Mouse (Mus musculus) left cerebral cortex, adult 2 months (tissue): ENCODE results near the gene Olfr508. TPM values are rescaled to one million over a fixed set of nuclear protein-coding genes. Genes with fewer than 3 reads are reported as not detected.
"Not testable (repeated sequence)": the region's sequence is repeated elsewhere in the genome, so short reads cannot be mapped to it uniquely, and the experiment has no call there.

Source experiments
- DNase-seq, 2 experiments: peaks; one replicate each; pipeline ENCODE4 v3.0.0; 2021 to 2022; ENCODE audit warnings: low spot score in 2 of 2, mixed read lengths in 1 of 2; ENCODE audit errors: extremely low spot score in 1 of 2
- H3K27ac ChIP-seq: fragments of 200-600 bp; 2 replicates; pipeline ENCODE4 v1.8.1; 2022
- H3K4me3 ChIP-seq: fragments of 200-600 bp; 2 replicates; pipeline ENCODE4 v1.8.1; 2022
- CTCF ChIP-seq: fragments of 200-600 bp; IDR thresholded peaks from 2 replicates; pipeline ENCODE4 v1.8.1; 2022; ENCODE audit warnings: antibody characterized with exemption, mild to moderate bottlenecking, moderate library complexity
- intact Hi-C: fragments of 180-260 bp; cut with DNase I; formaldehyde crosslinking; loops from one replicate; pipeline ENCODE4 v1.15.1; 2025
- long read RNA-seq, 2 experiments: library from polyadenylated mRNA; stranded (forward); transcript quantifications; one replicate each; pipeline ENCODE4 v2.0.0; 2021; ENCODE audit warnings: borderline mapping rate in 2 of 2
- total RNA-seq, 2 experiments: library from RNA; stranded (reverse); gene quantifications; 2 replicates each; pipeline ENCODE4 v1.2.3; 2021

The Olfr508 gene
- total RNA-seq: not detected
- long read RNA-seq, experiment 1: 0 reads
- long read RNA-seq, experiment 2: 0 reads

DNA sequence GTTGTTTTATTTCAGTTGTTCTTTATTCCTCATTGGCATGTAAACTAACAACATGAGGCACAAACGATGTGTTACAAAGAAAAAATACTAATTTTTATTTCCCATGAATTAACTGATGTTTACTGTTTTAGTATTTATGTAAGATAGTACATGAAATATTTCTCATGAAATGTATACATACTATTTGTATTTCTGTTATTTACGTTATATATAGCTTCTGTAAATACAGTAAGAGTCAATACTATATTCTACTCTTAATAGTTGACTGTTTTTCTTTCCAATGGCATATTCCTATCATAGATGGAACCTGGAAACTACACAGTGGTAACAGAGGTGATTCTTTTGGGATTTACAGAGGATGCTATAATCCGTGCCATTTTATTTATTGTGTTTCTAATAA is at the start of gene Olfr508:
Olfr508 (plus strand) TSS at position 301 of the 400 bp plus-strand sequence.
- intact Hi-C loops: no loop called here
- H3K27ac ChIP-seq: no peak within 1 kb of the TSS
- no peak within 1 kb of the TSS for H3K4me3 ChIP-seq
- no peak for DNase-seq
- TF ChIP-seq CTCF: no peak

DNA sequence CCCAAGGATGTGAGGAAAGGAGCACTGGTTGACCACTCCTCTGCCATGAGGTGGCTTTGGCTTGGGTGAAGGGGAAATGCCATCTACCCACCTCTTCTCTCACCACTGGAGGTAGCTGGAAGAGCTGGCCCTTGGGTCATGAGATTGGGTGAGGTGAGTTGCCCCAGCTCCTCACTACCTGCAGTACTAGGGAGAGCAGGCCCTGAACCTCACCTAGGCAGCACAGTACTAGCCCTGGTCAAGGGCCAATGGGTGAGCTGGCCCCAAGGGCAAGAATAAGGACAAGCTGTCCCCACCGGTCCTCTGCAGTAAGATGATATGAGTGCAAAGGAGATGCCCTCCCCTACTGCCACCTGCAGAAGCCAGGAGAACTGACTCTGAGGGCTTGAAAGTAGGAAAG is 40.0 kb upstream of the Olfr508 start:
- intact Hi-C loops: no loop called here
- Histone ChIP-seq H3K4me3 (no peak overlapping the region), H3K27ac (no peak overlapping the region)
- no peak for DNase-seq
- TF ChIP-seq CTCF: no peak

DNA sequence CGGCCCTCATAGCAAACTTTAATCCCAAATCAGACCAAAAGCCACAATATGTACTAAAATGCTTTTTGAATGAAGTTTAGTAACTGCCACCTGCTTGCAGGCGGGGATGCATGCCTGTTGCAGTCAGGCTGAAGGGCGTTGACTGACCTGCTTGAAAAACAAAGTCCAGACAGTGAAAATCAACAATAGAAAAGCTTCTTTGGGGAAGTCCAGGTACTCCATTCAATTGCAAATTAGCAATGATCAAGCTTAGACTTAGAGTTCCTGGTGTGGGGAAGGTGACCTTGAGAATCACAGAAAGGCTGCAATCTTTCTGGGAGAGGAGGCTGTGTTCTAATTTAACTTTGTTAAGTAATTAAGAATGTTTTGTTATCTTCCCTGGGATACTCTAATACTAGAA is 27.9 kb upstream of the Olfr508 start:
- H3K27ac ChIP-seq, H3K4me3 ChIP-seq, intact Hi-C loops, DNase-seq: not testable (repeated sequence)

DNA sequence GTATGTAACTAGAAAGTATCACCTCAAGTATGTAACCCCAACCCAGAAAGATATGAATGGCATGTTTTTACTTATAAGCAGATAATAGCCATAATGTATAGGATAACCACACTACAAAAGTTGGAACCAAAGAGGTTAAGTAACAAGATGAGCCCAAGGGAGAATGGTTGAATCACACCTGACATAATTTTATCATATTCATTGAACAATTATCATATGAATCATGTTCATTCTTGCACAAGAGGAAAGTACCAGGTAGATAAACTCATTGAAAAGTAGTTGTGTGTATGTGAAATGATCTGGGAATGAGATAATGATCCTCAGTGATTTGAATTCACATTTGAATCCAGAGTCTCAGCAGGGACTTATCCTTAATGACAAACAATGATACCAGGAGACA is 19.3 kb upstream of the Olfr508 start, which contains the start of gene Olfr506:
Olfr506 (plus strand) TSS at position 301 of the 400 bp plus-strand sequence.
- no peak for DNase-seq
- intact Hi-C loops: no loop called here
- Histone ChIP-seq H3K27ac (no peak within 1 kb of the TSS), H3K4me3 (no peak within 1 kb of the TSS)
- no peak for TF ChIP-seq CTCF

DNA sequence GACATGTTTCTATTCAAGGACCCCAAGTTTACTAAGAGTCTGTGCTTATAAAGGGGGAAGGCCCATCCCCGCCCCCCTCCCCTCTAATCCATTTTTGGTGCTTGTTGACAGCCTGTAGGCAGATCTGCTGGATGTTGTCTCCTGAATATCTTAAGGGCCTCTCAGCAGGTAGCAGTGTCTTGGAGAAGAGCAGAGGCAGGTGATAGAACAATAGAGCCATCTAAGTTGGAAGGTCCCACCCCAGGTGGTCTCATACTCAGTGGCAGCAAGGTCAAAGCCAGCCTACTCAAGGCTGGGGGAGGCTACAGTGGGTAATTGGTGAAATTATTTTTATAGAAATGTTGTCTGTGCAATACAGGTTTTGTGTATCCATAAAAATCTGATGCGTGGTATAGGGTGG is 15.7 kb upstream of the Olfr508 start:
- no peak overlapping the region for H3K4me3 ChIP-seq
- TF ChIP-seq CTCF: no peak
- DNase-seq: no peak
- H3K27ac ChIP-seq: no peak overlapping the region
- intact Hi-C loops: no loop called here

DNA sequence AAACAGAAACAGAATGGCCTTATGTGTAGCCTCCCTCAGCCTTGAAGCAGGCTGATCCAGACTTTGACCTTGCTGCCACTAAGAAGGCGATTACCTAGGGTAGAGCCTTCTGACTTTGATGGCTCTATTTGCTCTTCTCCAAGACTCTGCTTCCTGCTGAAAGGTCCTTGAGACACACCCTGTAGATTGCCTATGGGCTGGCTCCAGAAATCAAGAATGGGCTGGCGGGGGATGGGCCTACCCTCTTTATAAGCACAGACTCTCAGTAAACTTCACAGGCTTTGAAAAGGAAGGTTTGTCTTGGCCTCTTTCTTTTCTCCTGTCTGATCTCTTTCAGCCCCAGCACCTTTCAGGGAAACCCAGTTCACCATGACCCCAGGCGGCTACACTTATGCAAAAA is 13.0 kb upstream of the Olfr508 start:
- H3K4me3 ChIP-seq, DNase-seq, intact Hi-C loops, H3K27ac ChIP-seq: not testable (repeated sequence)

DNA sequence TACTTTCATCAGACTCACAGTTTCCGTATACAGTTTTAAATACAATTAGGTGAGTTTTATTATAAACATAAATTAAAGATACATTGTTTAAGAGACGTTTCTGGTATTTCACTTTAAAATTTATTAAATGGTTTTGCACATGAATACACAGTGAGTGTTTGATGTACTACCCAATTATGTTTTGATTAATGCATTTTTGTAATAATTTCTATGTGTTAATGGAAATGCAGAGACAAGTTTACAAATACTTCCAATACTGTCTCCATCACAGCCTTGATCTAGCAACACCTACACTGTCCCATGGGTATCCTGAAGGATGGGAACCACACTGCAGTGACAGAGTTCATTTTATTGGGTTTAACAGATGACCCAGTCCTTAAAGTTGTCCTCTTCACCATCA is 8.3 kb upstream of the Olfr508 start, which contains the start of gene Olfr507:
Olfr507 (plus strand) TSS at position 301 of the 400 bp plus-strand sequence.
- Histone ChIP-seq H3K4me3 (no peak within 1 kb of the TSS), H3K27ac (no peak within 1 kb of the TSS)
- no peak for TF ChIP-seq CTCF
- intact Hi-C loops: no loop called here
- DNase-seq: no peak

DNA sequence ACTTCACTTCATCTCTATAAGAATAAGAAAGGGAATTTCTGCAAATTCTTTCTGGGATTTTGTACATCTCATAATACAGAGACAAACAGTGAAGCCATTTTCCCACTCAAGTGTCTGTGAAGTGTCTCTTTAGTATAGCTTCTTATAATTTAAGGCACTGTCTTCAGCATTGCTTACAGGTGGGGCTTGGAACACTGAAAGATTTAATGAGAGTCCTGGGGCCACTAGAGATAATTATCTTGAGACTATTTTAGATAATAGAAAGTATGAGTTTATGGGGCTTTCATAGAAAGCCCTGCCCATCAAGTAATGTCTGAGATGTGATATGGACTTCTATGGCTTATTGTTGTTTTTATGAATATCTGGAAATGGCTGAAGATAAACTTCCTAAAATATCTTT is 22.0 kb downstream of the Olfr508 start, which contains the start of gene Olfr509:
Olfr509 (minus strand) TSS at position 101 of the 400 bp plus-strand sequence.
- H3K4me3 ChIP-seq: no peak within 1 kb of the TSS
- DNase-seq: no peak
- H3K27ac ChIP-seq: no peak within 1 kb of the TSS
- TF ChIP-seq CTCF: no peak
- intact Hi-C loops: no loop called here

DNA sequence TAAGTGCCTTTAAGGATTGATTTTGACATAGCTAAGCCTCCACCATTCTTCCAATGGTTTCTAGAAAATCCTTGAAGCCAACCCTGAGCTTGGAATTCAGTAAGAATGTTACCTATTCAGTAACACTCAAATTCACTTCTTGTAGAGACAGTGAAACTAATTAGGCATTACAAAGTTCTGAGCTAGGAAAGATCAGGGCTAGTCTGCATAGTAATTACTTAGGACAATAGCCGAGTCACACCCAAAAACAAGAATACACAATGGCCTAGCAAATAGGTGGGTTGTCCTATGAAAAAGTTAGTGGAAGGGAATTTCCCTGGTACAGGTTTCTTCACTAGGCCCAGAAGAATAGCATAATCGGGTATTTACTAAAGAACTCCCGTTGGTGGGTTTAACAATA is 32.6 kb downstream of the Olfr508 start:
- DNase-seq: no peak
- no peak overlapping the region for H3K4me3 ChIP-seq
- intact Hi-C loops: no loop called here
- TF ChIP-seq CTCF: no peak
- H3K27ac ChIP-seq: no peak overlapping the region

DNA sequence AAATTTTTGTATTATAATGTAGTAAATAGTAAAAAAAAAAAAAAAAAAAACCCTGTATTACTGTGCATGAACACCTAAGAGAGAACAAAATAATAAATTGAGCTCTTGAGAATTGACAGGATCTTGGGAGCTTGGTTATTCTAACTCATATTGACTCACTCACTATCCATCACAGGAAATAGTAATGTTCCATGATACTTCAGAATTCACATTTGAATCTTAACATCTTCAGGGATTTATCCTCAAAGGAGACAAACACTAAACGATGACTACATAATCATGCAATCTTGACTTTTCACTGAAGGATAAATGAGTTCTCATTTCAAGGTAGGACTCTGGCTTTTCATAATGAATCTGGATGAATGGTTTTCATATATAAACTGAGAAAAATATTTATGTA is 36.3 kb downstream of the Olfr508 start, which contains the start of gene Olfr510:
Olfr510 (plus strand) TSS at position 301 of the 400 bp plus-strand sequence.
- DNase-seq: no peak
- TF ChIP-seq CTCF: no peak
- intact Hi-C loops: no loop called here
- Histone ChIP-seq H3K4me3 (no peak within 1 kb of the TSS), H3K27ac (no peak within 1 kb of the TSS)

DNA sequence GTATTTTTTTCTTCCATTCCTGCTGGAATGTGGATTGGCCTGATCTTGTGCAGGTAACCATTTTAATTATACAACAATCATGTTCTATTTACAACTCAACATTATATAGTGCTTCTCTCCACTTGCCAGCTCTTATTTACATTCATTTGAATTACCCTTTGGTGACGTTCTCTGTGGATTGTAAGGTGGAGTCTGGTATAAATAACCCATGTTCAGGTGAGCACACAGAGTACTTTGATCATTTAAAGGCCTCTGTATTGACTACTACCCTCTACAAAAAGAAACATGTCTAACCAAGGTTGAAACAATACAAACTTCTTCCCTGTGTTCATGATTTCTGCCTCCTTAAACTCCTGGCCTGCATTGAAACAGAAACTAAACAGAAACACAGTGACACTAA is 41.3 kb downstream of the Olfr508 start:
- Histone ChIP-seq H3K27ac (no peak overlapping the region), H3K4me3 (no peak overlapping the region)
- DNase-seq: no peak
- intact Hi-C loops: no loop called here
- no peak for TF ChIP-seq CTCF

DNA sequence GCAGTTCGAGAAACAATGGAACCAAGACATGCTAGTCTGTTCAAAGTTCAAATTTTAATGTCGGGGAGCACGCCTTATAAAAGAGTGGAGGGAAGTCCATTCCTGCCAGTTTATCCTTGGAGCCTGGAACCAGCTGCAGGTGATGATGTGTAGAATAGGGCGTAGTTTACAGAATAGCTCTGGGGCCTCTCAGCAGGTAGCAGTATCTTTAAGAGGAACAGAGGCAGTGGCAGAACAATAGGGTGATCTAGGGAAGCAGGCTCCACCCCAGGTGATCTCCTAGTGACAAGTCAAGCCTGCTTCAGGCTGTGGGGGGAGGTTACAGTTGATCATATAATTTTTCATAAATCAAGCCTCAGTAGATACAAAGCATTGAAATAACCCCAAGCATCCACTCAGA is 49.1 kb downstream of the Olfr508 start:
- no peak overlapping the region for H3K27ac ChIP-seq
- H3K4me3 ChIP-seq: no peak overlapping the region
- no peak for TF ChIP-seq CTCF
- no peak for DNase-seq
- intact Hi-C loops: no loop called here

Other genes with a start within 250 kb of the Olfr508 start
- not detected for gene Olfr495, start 236.8 kb upstream of the Olfr508 start, total RNA-seq
- gene Olfr497, start 209.6 kb upstream of the Olfr508 start, total RNA-seq: not detected
- not detected for gene Olfr498, start 164.7 kb upstream of the Olfr508 start, total RNA-seq
- not detected for gene Olfr502, start 104.9 kb upstream of the Olfr508 start, total RNA-seq
- gene Olfr503, start 85.5 kb upstream of the Olfr508 start, total RNA-seq: not detected
- gene Olfr504, start 64.2 kb upstream of the Olfr508 start, total RNA-seq: not detected
- not detected for gene Olfr506, start 19.2 kb upstream of the Olfr508 start, total RNA-seq
- gene Olfr507, start 8.2 kb upstream of the Olfr508 start, total RNA-seq: not detected
- gene Olfr509, start 21.9 kb downstream of the Olfr508 start, total RNA-seq: not detected
- not detected for gene Olfr510, start 36.4 kb downstream of the Olfr508 start, total RNA-seq
- not detected for gene Olfr512, start 83.3 kb downstream of the Olfr508 start, total RNA-seq
- gene Olfr513, start 121.0 kb downstream of the Olfr508 start, total RNA-seq: not detected
- gene Olfr514, start 196.0 kb downstream of the Olfr508 start, total RNA-seq: not detected
- not detected for gene Olfr516, start 220.5 kb downstream of the Olfr508 start, total RNA-seq
- not detected for gene Olfr517, start 242.4 kb downstream of the Olfr508 start, total RNA-seq